Mouse (Mus musculus) small intestine, adult 2 months (tissue): ENCODE results near the gene AC124108.1.

Experiments used
- CTCF ChIP-seq: fragments of 200-500 bp; IDR thresholded peaks from 2 replicates; pipeline ENCODE4 v1.5.1; 2012; ENCODE audit warnings: low read depth, mild to moderate bottlenecking, control low read depth, inconsistent platforms, low read length, moderate library complexity, mixed read lengths; ENCODE audit not compliant: insufficient replicate concordance, insufficient read length; ENCODE audit errors: extremely low read depth
- POLR2A ChIP-seq: fragments of 200-500 bp; IDR thresholded peaks from 2 replicates; pipeline ENCODE4 v1.6.1; 2012; ENCODE audit warnings: low read depth, mild to moderate bottlenecking, control low read depth, inconsistent platforms, low read length, moderate library complexity

GRCm38 (mm10) chr1:132222166-132222565 lies 30.9 kb downstream of the AC124108.1 start:
- TF ChIP-seq CTCF: no peak
- no peak for TF ChIP-seq POLR2A
